Mouse (Mus musculus) heart, embryonic 12.5 days (tissue): ENCODE results near the gene Jmjd8. TPM values are rescaled to one million over a fixed set of nuclear protein-coding genes. Genes with fewer than 3 reads are reported as not detected.

ENCODE experiments used
- ATAC-seq: fragments of 200-750 bp; cut with Nextera tagmentation; 2 replicates; pipeline ENCODE4 v1.8.0; 2017; ENCODE audit warnings: moderate TSS enrichment, moderate library complexity; ENCODE audit not compliant: insufficient number of reproducible peaks, low FRiP score
- H3K27ac ChIP-seq: fragments of 300-500 bp; sonication (generic); 2 replicates; pipeline ENCODE4 v1.5.1; 2016; ENCODE audit warnings: mild to moderate bottlenecking, moderate library complexity; ENCODE audit not compliant: poor library complexity, severe bottlenecking
- H3K27me3 ChIP-seq: fragments of 300-500 bp; sonication (generic); replicated peaks from 2 replicates; pipeline ENCODE4 v1.6.1; 2016; ENCODE audit warnings: mild to moderate bottlenecking, moderate library complexity
- H3K36me3 ChIP-seq: fragments of 300-500 bp; sonication (generic); 2 replicates; pipeline ENCODE4 v1.6.1; 2016; ENCODE audit warnings: mild to moderate bottlenecking, moderate library complexity
- H3K4me1 ChIP-seq: fragments of 300-500 bp; sonication (generic); replicated peaks from 2 replicates; pipeline ENCODE4 v1.6.1; 2016; ENCODE audit warnings: mild to moderate bottlenecking
- H3K4me2 ChIP-seq: fragments of 300-500 bp; sonication (generic); 2 replicates; pipeline ENCODE4 v1.6.1; 2016; ENCODE audit warnings: mild to moderate bottlenecking, moderate library complexity
- H3K4me3 ChIP-seq: fragments of 300-500 bp; sonication (generic); 2 replicates; pipeline ENCODE4 v1.5.1; 2016; ENCODE audit warnings: mild to moderate bottlenecking
- H3K9ac ChIP-seq: fragments of 300-500 bp; sonication (generic); 2 replicates; pipeline ENCODE4 v1.6.1; 2016; ENCODE audit warnings: mild to moderate bottlenecking, moderate library complexity
- H3K9me3 ChIP-seq: fragments of 300-500 bp; sonication (generic); replicated peaks from 2 replicates; pipeline ENCODE4 v1.6.1; 2016; ENCODE audit warnings: mild to moderate bottlenecking, moderate library complexity
- WGBS: fragments of 180-500 bp; shearing (Covaris S2); methylation state at CpG from one replicate; pipeline ENCODE4 v1.1.7; 2016; 5-methylcytosine and 5-hydroxymethylcytosine counted together
- polyA plus RNA-seq: library from polyadenylated mRNA; unstranded; fragments of >200 nt; fragmentation: Nextera tagmentation; extraction: Ambion mirVana; gene quantifications from 2 replicates; pipeline ENCODE4 v1.2.1, GENCODE M21; 2016

The Jmjd8 gene
- polyA plus RNA-seq, 1 experiment from 2014 or later: 38.1 TPM

GRCm38 (mm10) chr17:25825984-25826570, 2.6 kb upstream of the Jmjd8 start:
- peaks cover 56% of the 10 kb centered on the region for H3K4me1 ChIP-seq
- no peaks in the 10 kb centered on the region for H3K9me3 ChIP-seq
- WGBS: 92% methylated on average over 27 of the region's 27 CpGs
- H3K27ac ChIP-seq: no peak overlapping the region
- H3K4me2 ChIP-seq: no peak overlapping the region
- no peak overlapping the region for H3K4me3 ChIP-seq
- no peak for ATAC-seq
- peaks cover 16% of the 10 kb centered on the region for H3K27me3 ChIP-seq
- peaks cover 45% of the 10 kb centered on the region for H3K36me3 ChIP-seq
- H3K9ac ChIP-seq: no peak overlapping the region; the same call in 1 of the 2 replicates

GRCm38 (mm10) chr17:25827011-25827410, 1.7 kb upstream of the Jmjd8 start:
- peaks cover 8% of the 10 kb centered on the region for H3K27me3 ChIP-seq
- no peak for ATAC-seq
- H3K4me3 ChIP-seq: no peak overlapping the region
- whole genome bisulfite sequencing: 91% methylated on average over 13 of the region's 13 CpGs
- peaks cover 65% of the 10 kb centered on the region for H3K4me1 ChIP-seq
- H3K36me3 ChIP-seq: peaks cover 52% of the 10 kb centered on the region
- no peak overlapping the region for H3K9ac ChIP-seq
- no peak overlapping the region for H3K4me2 ChIP-seq
- H3K9me3 ChIP-seq: no peaks in the 10 kb centered on the region
- H3K27ac ChIP-seq: no peak overlapping the region

GRCm38 (mm10) chr17:25827546-25828222, 983 bp upstream of the Jmjd8 start:
- Histone ChIP-seq H3K4me3 (0 out of 2 replicates have a peak overlapping the region, but pooled peaks have one; percentile 3), H3K36me3 (peaks cover 52% of the 10 kb centered on the region), H3K9ac (no peak overlapping the region), H3K9me3 (no peaks in the 10 kb centered on the region), H3K4me1 (peaks cover 66% of the 10 kb centered on the region), H3K27me3 (0 out of 2 replicates have a peak, but pooled peaks cover under 1% of the 10 kb centered on the region), H3K4me2 (peak overlapping the region; percentile 83; the same call in 1 of the 2 replicates), H3K27ac (no peak overlapping the region)
- no peak for ATAC-seq
- 90% methylated on average over 22 of the region's 22 CpGs for WGBS

- peaks cover 52% of the 10 kb centered on the region for H3K36me3 ChIP-seq
- H3K27ac ChIP-seq: peak overlapping the region; percentile 90; the same call in 1 of the 2 replicates
- peak overlapping the region; percentile 67 for H3K4me3 ChIP-seq
- ATAC-seq: no peak
- no peaks in the 10 kb centered on the region for H3K9me3 ChIP-seq
- 84% methylated on average over 8 of the region's 8 CpGs for whole genome bisulfite sequencing
- 0 out of 2 replicates have a peak overlapping the region, but pooled peaks have one; percentile 82 for H3K9ac ChIP-seq
- peaks cover 66% of the 10 kb centered on the region for H3K4me1 ChIP-seq
- peak overlapping the region; percentile 83 for H3K4me2 ChIP-seq
- H3K27me3 ChIP-seq: no peaks in the 10 kb centered on the region
Observed at GRCm38 (mm10) chr17:25828223-25828594, 458 bp upstream of the Jmjd8 start.

GRCm38 (mm10) chr17:25829558-25830017, 921 bp downstream of the Jmjd8 start:
- Histone ChIP-seq H3K4me2 (peak overlapping the region; percentile 83), H3K36me3 (peaks cover 52% of the 10 kb centered on the region), H3K9me3 (no peaks in the 10 kb centered on the region), H3K27ac (peak overlapping the region; percentile 90), H3K4me1 (peaks cover 68% of the 10 kb centered on the region), H3K27me3 (no peaks in the 10 kb centered on the region), H3K9ac (peak overlapping the region; percentile 82), H3K4me3 (peak overlapping the region; percentile 67)
- 36% methylated on average over 8 of the region's 8 CpGs for WGBS
- ATAC-seq: no peak

GRCm38 (mm10) chr17:25830200-25830753, 1.6 kb downstream of the Jmjd8 start:
- Histone ChIP-seq H3K4me1 (peaks cover 68% of the 10 kb centered on the region), H3K4me3 (peak overlapping the region; percentile 67; the same call in 1 of the 2 replicates), H3K27ac (no peak overlapping the region), H3K4me2 (peak overlapping the region; percentile 94), H3K36me3 (peaks cover 58% of the 10 kb centered on the region), H3K9ac (peak overlapping the region; percentile 82; the same call in 1 of the 2 replicates), H3K9me3 (no peaks in the 10 kb centered on the region), H3K27me3 (no peaks in the 10 kb centered on the region)
- ATAC-seq: no peak
- 78% methylated on average over 4 of the region's 4 CpGs for whole genome bisulfite sequencing

- ATAC-seq: no peak
- Histone ChIP-seq H3K4me2 (peak overlapping the region; percentile 94), H3K4me1 (peaks cover 70% of the 10 kb centered on the region), H3K36me3 (peaks cover 58% of the 10 kb centered on the region), H3K9ac (peak overlapping the region; percentile 92; the same call in 1 of the 2 replicates), H3K9me3 (no peaks in the 10 kb centered on the region), H3K27me3 (no peaks in the 10 kb centered on the region), H3K27ac (no peak overlapping the region), H3K4me3 (peak overlapping the region; percentile 71)
- 89% methylated on average over 14 of the region's 14 CpGs for WGBS
Observed at GRCm38 (mm10) chr17:25830806-25831431, 2.3 kb downstream of the Jmjd8 start.

- H3K4me2 ChIP-seq: peak overlapping the region; percentile 94
- H3K27me3 ChIP-seq: no peaks in the 10 kb centered on the region
- 48% methylated on average over 21 of the region's 21 CpGs for WGBS
- peak overlapping the region; percentile 98 for H3K27ac ChIP-seq
- no peak for ATAC-seq
- H3K36me3 ChIP-seq: peaks cover 51% of the 10 kb centered on the region
- H3K4me1 ChIP-seq: peaks cover 75% of the 10 kb centered on the region
- peak overlapping the region; percentile 92 for H3K9ac ChIP-seq
- H3K4me3 ChIP-seq: peak overlapping the region; percentile 71
- no peaks in the 10 kb centered on the region for H3K9me3 ChIP-seq
Observed at GRCm38 (mm10) chr17:25831451-25832281, 3.0 kb downstream of the Jmjd8 start.

GRCm38 (mm10) chr17:25832436-25833290, 4.0 kb downstream of the Jmjd8 start:
- H3K9me3 ChIP-seq: no peaks in the 10 kb centered on the region
- H3K4me3 ChIP-seq: peak overlapping the region; percentile 71
- under 1% methylated on average over 76 of the region's 77 CpGs for WGBS
- H3K4me1 ChIP-seq: peaks cover 75% of the 10 kb centered on the region
- peak overlapping the region; percentile 92 for H3K9ac ChIP-seq
- H3K27me3 ChIP-seq: no peaks in the 10 kb centered on the region
- peaks cover 42% of the 10 kb centered on the region for H3K36me3 ChIP-seq
- ATAC-seq: peak; percentile 92
- peak overlapping the region; percentile 94 for H3K4me2 ChIP-seq
- H3K27ac ChIP-seq: peak overlapping the region; percentile 98

- peak; percentile 83 for ATAC-seq
- Histone ChIP-seq H3K36me3 (peaks cover 43% of the 10 kb centered on the region), H3K4me2 (peak within 1 kb of the TSS; percentile 94), H3K4me3 (peak within 1 kb of the TSS; percentile 71), H3K9ac (peak within 1 kb of the TSS; percentile 92), H3K9me3 (no peaks in the 10 kb centered on the region), H3K27me3 (no peaks in the 10 kb centered on the region), H3K4me1 (peaks cover 78% of the 10 kb centered on the region), H3K27ac (peak within 1 kb of the TSS; percentile 98)
- WGBS: under 1% methylated on average over 24 of the region's 24 CpGs
Observed at GRCm38 (mm10) chr17:25833291-25833663, 4.6 kb downstream of the Jmjd8 start, which contains the start of gene Stub1. Gene Stub1, minus strand, starts transcription at chr17:25833404.
